Mouse (Mus musculus): Measurements from ENCODE around the gene U2af2. TPM values are rescaled to one million over a fixed set of nuclear protein-coding genes. Genes with fewer than 3 reads are reported as not detected.

U2af2 gene
- total and polyA plus RNA-seq, 2 experiments = 30.4 to 90.4 TPM

GRCm38 (mm10) chr7:5087886-5088285 lies 25.9 kb downstream of the U2af2 start:
- H3K4me3 ChIP-seq (ENCODE audit: insufficient read depth, low read depth, low read length) = no peak overlapping the region
- WGBS = 16% methylated on average over 4 of the region's 4 CpGs
- H3K79me2 ChIP-seq (ENCODE audit: control insufficient read depth, insufficient read depth, low read length) = peaks cover 32% of the 10 kb centered on the region; the same call in 1 of the 2 replicates
- H3K36me3 ChIP-seq (ENCODE audit: control insufficient read depth, insufficient read depth, low read length) = peaks cover 9% of the 10 kb centered on the region; the same call in 1 of the 2 replicates
- H3K9ac ChIP-seq (ENCODE audit: low read depth, low read length) = no peak overlapping the region
- no peaks in the 10 kb centered on the region for H3K27me3 ChIP-seq (ENCODE audit: control insufficient read depth, insufficient read depth, low read length)
- TF ChIP-seq CTCF (IDR thresholded peaks at IDR 0.05; ENCODE audit: low read depth, low read length) = no peak
- no peak for TF ChIP-seq POLR2A (IDR thresholded peaks at IDR 0.05; ENCODE audit: extremely low read depth, insufficient read depth, low read length)
- H3K27ac ChIP-seq (replicated peaks; ENCODE audit: insufficient read depth, low read depth, low read length) = peak overlapping the region; percentile 38
- peaks cover 32% of the 10 kb centered on the region for H3K4me1 ChIP-seq (ENCODE audit: control insufficient read depth, insufficient read depth, low read length)
- DNase-seq (ENCODE audit: extremely low read depth, low read depth, low spot score) = peak; percentile 91

GRCm38 (mm10) chr7:5089853-5090252 lies 27.9 kb downstream of the U2af2 start:
- H3K36me3 ChIP-seq (ENCODE audit: control insufficient read depth, insufficient read depth, low read length) = peaks cover 7% of the 10 kb centered on the region; the same call in 1 of the 2 replicates
- H3K27ac ChIP-seq (replicated peaks; ENCODE audit: insufficient read depth, low read depth, low read length) = no peak overlapping the region
- H3K27me3 ChIP-seq (ENCODE audit: control insufficient read depth, insufficient read depth, low read length) = no peaks in the 10 kb centered on the region
- WGBS = 92% methylated on average over 15 of the region's 15 CpGs
- peaks cover 26% of the 10 kb centered on the region; the same call in 1 of the 2 replicates for H3K79me2 ChIP-seq (ENCODE audit: control insufficient read depth, insufficient read depth, low read length)
- no peak overlapping the region for H3K4me3 ChIP-seq (ENCODE audit: insufficient read depth, low read depth, low read length)
- no peak overlapping the region for H3K9ac ChIP-seq (ENCODE audit: low read depth, low read length)
- TF ChIP-seq CTCF (IDR thresholded peaks at IDR 0.05; ENCODE audit: low read depth, low read length) (no peak), POLR2A (IDR thresholded peaks at IDR 0.05; ENCODE audit: extremely low read depth, insufficient read depth, low read length) (no peak)
- H3K4me1 ChIP-seq (ENCODE audit: control insufficient read depth, insufficient read depth, low read length) = peaks cover 25% of the 10 kb centered on the region
- DNase-seq (ENCODE audit: extremely low read depth, low read depth, low spot score) = no peak

- H3K4me1 ChIP-seq (ENCODE audit: control insufficient read depth, insufficient read depth, low read length) = peaks cover 22% of the 10 kb centered on the region
- H3K9ac ChIP-seq (ENCODE audit: low read depth, low read length) = no peak overlapping the region
- peaks cover 21% of the 10 kb centered on the region; the same call in 1 of the 2 replicates for H3K79me2 ChIP-seq (ENCODE audit: control insufficient read depth, insufficient read depth, low read length)
- H3K4me3 ChIP-seq (ENCODE audit: insufficient read depth, low read depth, low read length) = no peak overlapping the region
- H3K27me3 ChIP-seq (ENCODE audit: control insufficient read depth, insufficient read depth, low read length) = no peaks in the 10 kb centered on the region
- TF ChIP-seq POLR2A (IDR thresholded peaks at IDR 0.05; ENCODE audit: extremely low read depth, insufficient read depth, low read length) = no peak
- no peak for TF ChIP-seq CTCF (IDR thresholded peaks at IDR 0.05; ENCODE audit: low read depth, low read length)
- WGBS = 53% methylated on average over 15 of the region's 15 CpGs
- H3K36me3 ChIP-seq (ENCODE audit: control insufficient read depth, insufficient read depth, low read length) = peaks cover 8% of the 10 kb centered on the region
- DNase-seq (ENCODE audit: extremely low read depth, low read depth, low spot score) = peak; percentile 95
- peak overlapping the region; percentile 41 for H3K27ac ChIP-seq (replicated peaks; ENCODE audit: insufficient read depth, low read depth, low read length)
Observed at GRCm38 (mm10) chr7:5091008-5091728, 29.2 kb downstream of the U2af2 start.

GRCm38 (mm10) chr7:5092381-5092780 lies 30.4 kb downstream of the U2af2 start:
- DNase-seq (ENCODE audit: extremely low read depth, low read depth, low spot score) = no peak
- Histone ChIP-seq H3K9ac (ENCODE audit: low read depth, low read length) (no peak overlapping the region), H3K27ac (replicated peaks; ENCODE audit: insufficient read depth, low read depth, low read length) (no peak overlapping the region), H3K36me3 (ENCODE audit: control insufficient read depth, insufficient read depth, low read length) (peaks cover 14% of the 10 kb centered on the region), H3K4me3 (ENCODE audit: insufficient read depth, low read depth, low read length) (no peak overlapping the region), H3K4me1 (ENCODE audit: control insufficient read depth, insufficient read depth, low read length) (peaks cover 16% of the 10 kb centered on the region), H3K27me3 (ENCODE audit: control insufficient read depth, insufficient read depth, low read length) (no peaks in the 10 kb centered on the region), H3K79me2 (ENCODE audit: control insufficient read depth, insufficient read depth, low read length) (peaks cover 17% of the 10 kb centered on the region; the same call in 1 of the 2 replicates)
- WGBS = 80% methylated on average over 6 of the region's 6 CpGs
- TF ChIP-seq POLR2A (IDR thresholded peaks at IDR 0.05; ENCODE audit: extremely low read depth, insufficient read depth, low read length) = no peak
- no peak for TF ChIP-seq CTCF (IDR thresholded peaks at IDR 0.05; ENCODE audit: low read depth, low read length)

GRCm38 (mm10) chr7:5092831-5093510 lies 31.0 kb downstream of the U2af2 start:
- H3K36me3 ChIP-seq (ENCODE audit: control insufficient read depth, insufficient read depth, low read length) = peaks cover 17% of the 10 kb centered on the region
- peaks cover 17% of the 10 kb centered on the region; the same call in 1 of the 2 replicates for H3K79me2 ChIP-seq (ENCODE audit: control insufficient read depth, insufficient read depth, low read length)
- no peak for TF ChIP-seq POLR2A (IDR thresholded peaks at IDR 0.05; ENCODE audit: extremely low read depth, insufficient read depth, low read length)
- no peak for TF ChIP-seq CTCF (IDR thresholded peaks at IDR 0.05; ENCODE audit: low read depth, low read length)
- H3K27ac ChIP-seq (replicated peaks; ENCODE audit: insufficient read depth, low read depth, low read length) = no peak overlapping the region
- WGBS = 82% methylated on average over 21 of the region's 21 CpGs
- H3K4me1 ChIP-seq (ENCODE audit: control insufficient read depth, insufficient read depth, low read length) = peaks cover 11% of the 10 kb centered on the region
- no peak overlapping the region for H3K9ac ChIP-seq (ENCODE audit: low read depth, low read length)
- no peaks in the 10 kb centered on the region for H3K27me3 ChIP-seq (ENCODE audit: control insufficient read depth, insufficient read depth, low read length)
- no peak overlapping the region for H3K4me3 ChIP-seq (ENCODE audit: insufficient read depth, low read depth, low read length)
- DNase-seq (ENCODE audit: extremely low read depth, low read depth, low spot score) = no peak
